Mouse (Mus musculus) spleen, adult 2 months (tissue): ENCODE data around the gene Cryaa. TPM values are rescaled to one million over a fixed set of nuclear protein-coding genes. Genes with fewer than 3 reads are reported as not detected.
A peak's percentile ranks its signal among the peaks of the same experiment; 100 is the strongest.

Source experiments
- DNase-seq, 2 experiments: peaks; one replicate each; pipeline versions ENCODE4 v3.0.0 to v3.0.0-alpha.2; 2012 to 2021; ENCODE audit warnings: low spot score in 2 of 2, low read depth in 1 of 2
- H3K27ac ChIP-seq: fragments of 200-500 bp; 2 replicates; pipeline ENCODE4 v1.5.1; 2012; ENCODE audit warnings: low read length, inconsistent platforms; ENCODE audit not compliant: insufficient read depth
- H3K27me3 ChIP-seq: fragments of 200-500 bp; 2 replicates; pipeline ENCODE4 v1.6.1; 2012; ENCODE audit warnings: mild to moderate bottlenecking, moderate library complexity, low read length, inconsistent platforms; ENCODE audit not compliant: control insufficient read depth, insufficient read depth
- H3K36me3 ChIP-seq: fragments of 200-500 bp; 2 replicates; pipeline ENCODE4 v1.6.1; 2012; ENCODE audit warnings: mild to moderate bottlenecking, low read length, inconsistent platforms; ENCODE audit not compliant: control insufficient read depth, insufficient read depth
- H3K4me1 ChIP-seq: fragments of 200-500 bp; 2 replicates; pipeline ENCODE4 v1.6.1; 2011; ENCODE audit warnings: inconsistent platforms; ENCODE audit not compliant: control insufficient read depth, insufficient read depth, insufficient read length
- H3K4me3 ChIP-seq: fragments of 200-500 bp; 2 replicates; pipeline ENCODE4 v1.5.1; 2011; ENCODE audit warnings: mild to moderate bottlenecking, inconsistent platforms; ENCODE audit not compliant: insufficient read depth, insufficient read length; ENCODE audit errors: extremely low read depth
- CTCF ChIP-seq: fragments of 200-500 bp; IDR thresholded peaks from 2 replicates; pipeline ENCODE4 v1.5.1; 2011; ENCODE audit warnings: mild to moderate bottlenecking, inconsistent platforms; ENCODE audit not compliant: insufficient read depth, insufficient read length, insufficient replicate concordance; ENCODE audit errors: extremely low read depth
- POLR2A ChIP-seq: fragments of 200-500 bp; IDR thresholded peaks from 2 replicates; pipeline ENCODE4 v1.6.1; 2011; ENCODE audit warnings: low read depth, low read length, inconsistent platforms
- WGBS: fragments of 180-500 bp; shearing (Covaris S2); methylation state at CpG from one replicate; pipeline ENCODE4 v1.1.7; 2018; 5-methylcytosine and 5-hydroxymethylcytosine counted together
- polyA plus RNA-seq: library from polyadenylated mRNA; depleted of rRNA; stranded (reverse); fragments of >200 nt; gene quantifications from 2 replicates; pipeline ENCODE4 v1.2.3, GENCODE M21; 2012; rRNA removed

Gene Cryaa
- polyA plus RNA-seq: 0.54 and 0.82 TPM in 2 replicates

GRCm38 (mm10) chr17:31677507-31677906 lies at the start of gene Cryaa:
Gene Cryaa (plus strand): TSS chr17:31677807.
- TF ChIP-seq CTCF: no peak
- no peak for TF ChIP-seq POLR2A

GRCm38 (mm10) chr17:31627961-31628360 lies 49.6 kb upstream of the Cryaa start:
- TF ChIP-seq CTCF (no peak), POLR2A (no peak)
- no peak overlapping the region for H3K27ac ChIP-seq
- 92% methylated on average over 2 of the region's 2 CpGs for WGBS
- no peak for DNase-seq
- no peaks in the 10 kb centered on the region for H3K27me3 ChIP-seq
- no peaks in the 10 kb centered on the region for H3K4me1 ChIP-seq
- H3K4me3 ChIP-seq: no peak overlapping the region
- no peaks in the 10 kb centered on the region for H3K36me3 ChIP-seq

More at GRCm38 (mm10) chr17:31677507-31677906, at the start of gene Cryaa:
- no peak for DNase-seq
- no peaks in the 10 kb centered on the region for H3K36me3 ChIP-seq
- H3K27ac ChIP-seq: no peak within 1 kb of the TSS
- no peak within 1 kb of the TSS for H3K4me3 ChIP-seq
- H3K4me1 ChIP-seq: no peaks in the 10 kb centered on the region
- no peaks in the 10 kb centered on the region for H3K27me3 ChIP-seq
- WGBS: 86% methylated on average over 8 of the region's 8 CpGs

GRCm38 (mm10) chr17:31631081-31631800 lies 46.4 kb upstream of the Cryaa start:
- TF ChIP-seq POLR2A: no peak
- no peak for TF ChIP-seq CTCF
- Histone ChIP-seq H3K4me1 (no peaks in the 10 kb centered on the region), H3K27me3 (peaks cover 4% of the 10 kb centered on the region), H3K36me3 (no peaks in the 10 kb centered on the region), H3K27ac (no peak overlapping the region), H3K4me3 (no peak overlapping the region)
- DNase-seq: no peak
- WGBS: 77% methylated on average over 10 of the region's 10 CpGs

GRCm38 (mm10) chr17:31633007-31633406 lies 44.6 kb upstream of the Cryaa start:
- Histone ChIP-seq H3K4me1 (peaks cover 5% of the 10 kb centered on the region), H3K36me3 (no peaks in the 10 kb centered on the region), H3K4me3 (no peak overlapping the region), H3K27me3 (peaks cover 20% of the 10 kb centered on the region), H3K27ac (no peak overlapping the region)
- WGBS: 93% methylated on average over 6 of the region's 6 CpGs
- no peak for DNase-seq
- TF ChIP-seq CTCF: no peak
- TF ChIP-seq POLR2A: no peak

- whole genome bisulfite sequencing: 74% methylated on average over 5 of the region's 5 CpGs
- no peak for TF ChIP-seq CTCF
- TF ChIP-seq POLR2A: no peak
- H3K4me3 ChIP-seq: no peak overlapping the region
- no peaks in the 10 kb centered on the region for H3K36me3 ChIP-seq
- no peak overlapping the region for H3K27ac ChIP-seq
- DNase-seq: no peak
- H3K4me1 ChIP-seq: peaks cover 5% of the 10 kb centered on the region
- peaks cover 20% of the 10 kb centered on the region for H3K27me3 ChIP-seq
Observed at GRCm38 (mm10) chr17:31634896-31635295, 42.7 kb upstream of the Cryaa start.

- peaks cover 20% of the 10 kb centered on the region for H3K27me3 ChIP-seq
- no peak overlapping the region for H3K27ac ChIP-seq
- H3K4me1 ChIP-seq: peaks cover 5% of the 10 kb centered on the region
- 81% methylated on average over 11 of the region's 11 CpGs for WGBS
- TF ChIP-seq CTCF (no peak), POLR2A (no peak)
- DNase-seq: no peak
- H3K36me3 ChIP-seq: no peaks in the 10 kb centered on the region
- H3K4me3 ChIP-seq: no peak overlapping the region
Observed at GRCm38 (mm10) chr17:31635781-31636180, 41.8 kb upstream of the Cryaa start.

- Histone ChIP-seq H3K27ac (no peak overlapping the region), H3K4me3 (peak overlapping the region; percentile 53), H3K27me3 (peaks cover 20% of the 10 kb centered on the region), H3K4me1 (peaks cover 5% of the 10 kb centered on the region), H3K36me3 (no peaks in the 10 kb centered on the region)
- DNase-seq: no peak
- 19% methylated on average over 45 of the region's 45 CpGs for WGBS
- TF ChIP-seq CTCF (no peak), POLR2A (no peak)
Observed at GRCm38 (mm10) chr17:31636277-31636941, 41.2 kb upstream of the Cryaa start.
